Mouse (Mus musculus) kidney, embryonic 14.5 days (tissue): ENCODE measurements around the gene Taar7b. TPM values are rescaled to one million over a fixed set of nuclear protein-coding genes. Genes with fewer than 3 reads are reported as not detected.

ENCODE experiments used
- ATAC-seq: fragments of 200-750 bp; cut with Nextera tagmentation; 2 replicates; pipeline ENCODE4 v1.8.0; 2017; ENCODE audit warnings: moderate number of reproducible peaks, mild to moderate bottlenecking, moderate TSS enrichment, moderate library complexity; ENCODE audit not compliant: low FRiP score, low TSS enrichment
- H3K27ac ChIP-seq: fragments of 300-500 bp; sonication (generic); 2 replicates; pipeline ENCODE4 v1.5.1; 2014; ENCODE audit warnings: low read depth, mild to moderate bottlenecking, low read length, moderate library complexity, mixed read lengths
- H3K27me3 ChIP-seq: fragments of 300-500 bp; sonication (generic); 2 replicates; pipeline ENCODE4 v1.6.1; 2014; ENCODE audit warnings: mild to moderate bottlenecking, low read length; ENCODE audit not compliant: control insufficient read depth, insufficient read depth
- H3K36me3 ChIP-seq: fragments of 300-500 bp; sonication (generic); 2 replicates; pipeline ENCODE4 v1.6.1; 2014; ENCODE audit warnings: low read length, mixed read lengths; ENCODE audit not compliant: control insufficient read depth, insufficient read depth
- H3K4me1 ChIP-seq: fragments of 300-500 bp; sonication (generic); 2 replicates; pipeline ENCODE4 v1.6.1; 2014; ENCODE audit warnings: low read length, mixed read lengths; ENCODE audit not compliant: control insufficient read depth, insufficient read depth
- H3K4me2 ChIP-seq: fragments of 300-500 bp; sonication (generic); replicated peaks from 2 replicates; pipeline ENCODE4 v1.6.1; 2014; ENCODE audit warnings: low read depth, mild to moderate bottlenecking, low read length
- H3K4me3 ChIP-seq: fragments of 300-500 bp; sonication (generic); 2 replicates; pipeline ENCODE4 v1.5.1; 2014; ENCODE audit warnings: mild to moderate bottlenecking, low read length
- H3K9ac ChIP-seq: fragments of 300-500 bp; sonication (generic); 2 replicates; pipeline ENCODE4 v1.6.1; 2014; ENCODE audit warnings: low read depth, mild to moderate bottlenecking, low read length, moderate library complexity
- H3K9me3 ChIP-seq: fragments of 300-500 bp; sonication (generic); 2 replicates; pipeline ENCODE4 v1.6.1; 2016; ENCODE audit warnings: low read length; ENCODE audit not compliant: control insufficient read depth
- WGBS: fragments of 180-500 bp; shearing (Covaris S2); extraction: QIAGEN DNeasy Blood & Tissue Kit; methylation state at CpG from one replicate; pipeline ENCODE4 v1.1.7; 2014; 5-methylcytosine and 5-hydroxymethylcytosine counted together
- polyA plus RNA-seq: library from polyadenylated mRNA; unstranded; fragments of >200 nt; fragmentation: Nextera tagmentation; extraction: Ambion mirVana; gene quantifications from 2 replicates; pipeline ENCODE4 v1.2.1, GENCODE M21; 2014

Gene Taar7b
- polyA plus RNA-seq, 1 experiment from 2014 or later = not detected

GRCm38 (mm10) chr10:24037314-24037713, 37.6 kb downstream of the Taar7b start, which contains the start of gene Taar7e:
TSS of gene Taar7e (plus strand) at chr10:24037614.
- H3K9ac ChIP-seq = no peak within 1 kb of the TSS
- no peak within 1 kb of the TSS for H3K4me2 ChIP-seq
- no peaks in the 10 kb centered on the region for H3K9me3 ChIP-seq
- no peak within 1 kb of the TSS for H3K27ac ChIP-seq
- H3K4me1 ChIP-seq = no peaks in the 10 kb centered on the region
- ATAC-seq = no peak
- no peak within 1 kb of the TSS for H3K4me3 ChIP-seq
- 92% methylated on average over 2 of the region's 2 CpGs for WGBS
- H3K36me3 ChIP-seq = no peaks in the 10 kb centered on the region
- H3K27me3 ChIP-seq = no peaks in the 10 kb centered on the region

- Histone ChIP-seq H3K4me1 (no peaks in the 10 kb centered on the region), H3K27me3 (no peaks in the 10 kb centered on the region)
Observed at GRCm38 (mm10) chr10:24040120-24040869, 40.6 kb downstream of the Taar7b start.

GRCm38 (mm10) chr10:24049210-24049609, 49.5 kb downstream of the Taar7b start, which contains the start of gene Taar7f:
TSS of gene Taar7f (plus strand) at chr10:24049510.
- H3K9me3 ChIP-seq = no peaks in the 10 kb centered on the region
- H3K27ac ChIP-seq = no peak within 1 kb of the TSS
- no peaks in the 10 kb centered on the region for H3K4me1 ChIP-seq
- no peaks in the 10 kb centered on the region for H3K36me3 ChIP-seq
- H3K27me3 ChIP-seq = no peaks in the 10 kb centered on the region
- H3K9ac ChIP-seq = no peak within 1 kb of the TSS
- no peak for ATAC-seq
- no peak within 1 kb of the TSS for H3K4me2 ChIP-seq
- H3K4me3 ChIP-seq = no peak within 1 kb of the TSS

More at GRCm38 (mm10) chr10:24040120-24040869, 40.6 kb downstream of the Taar7b start:
- ATAC-seq = no peak
- WGBS = 78% methylated on average over 2 of the region's 2 CpGs
- H3K9me3 ChIP-seq = no peaks in the 10 kb centered on the region
- H3K9ac ChIP-seq = no peak overlapping the region
- no peak overlapping the region for H3K27ac ChIP-seq
- no peak overlapping the region for H3K4me3 ChIP-seq
- no peaks in the 10 kb centered on the region for H3K36me3 ChIP-seq
- no peak overlapping the region for H3K4me2 ChIP-seq

Other genes with a start within 250 kb of the Taar7b start
- 203 and 268 TPM in 2 replicates for gene Rps12, start 212.7 kb upstream of the Taar7b start, polyA plus RNA-seq
- gene Slc18b1, start 203.0 kb upstream of the Taar7b start, polyA plus RNA-seq = 13.4 and 20.0 TPM in 2 replicates
- gene Vnn3, start 148.5 kb upstream of the Taar7b start, polyA plus RNA-seq = not detected in 2 replicates
- gene Vnn1, start 105.3 kb upstream of the Taar7b start, polyA plus RNA-seq = 0.74 and 0.79 TPM in 2 replicates
- gene Taar1, start 79.6 kb upstream of the Taar7b start, polyA plus RNA-seq = not detected in 2 replicates
- not detected in 2 replicates for gene Taar2, start 61.4 kb upstream of the Taar7b start, polyA plus RNA-seq
- gene Taar3, start 50.4 kb upstream of the Taar7b start, polyA plus RNA-seq = not detected in 2 replicates
- not detected in 2 replicates for gene Taar4, start 39.4 kb upstream of the Taar7b start, polyA plus RNA-seq
- not detected in 2 replicates for gene Taar5, start 29.2 kb upstream of the Taar7b start, polyA plus RNA-seq
- not detected in 2 replicates for gene Taar6, start 14.3 kb upstream of the Taar7b start, polyA plus RNA-seq
- not detected in 2 replicates for gene Taar7a, start 6.5 kb upstream of the Taar7b start, polyA plus RNA-seq
- gene Taar7d, start 27.3 kb downstream of the Taar7b start, polyA plus RNA-seq = not detected in 2 replicates
- not detected in 2 replicates for gene Taar7e, start 37.7 kb downstream of the Taar7b start, polyA plus RNA-seq
- gene Taar7f, start 49.6 kb downstream of the Taar7b start, polyA plus RNA-seq = not detected in 2 replicates
- not detected in 2 replicates for gene Taar8a, start 76.6 kb downstream of the Taar7b start, polyA plus RNA-seq
- not detected in 2 replicates for gene Taar8b, start 92.4 kb downstream of the Taar7b start, polyA plus RNA-seq
- not detected in 2 replicates for gene Taar8c, start 102.0 kb downstream of the Taar7b start, polyA plus RNA-seq
- not detected in 2 replicates for gene Taar9, start 109.6 kb downstream of the Taar7b start, polyA plus RNA-seq
- 67.8 and 95.5 TPM in 2 replicates for gene Stx7, start 149.4 kb downstream of the Taar7b start, polyA plus RNA-seq
- 18.1 and 29.7 TPM in 2 replicates for gene Moxd1, start 223.6 kb downstream of the Taar7b start, polyA plus RNA-seq